Mouse (Mus musculus) olfactory bulb, adult 2 months (tissue): ENCODE data around the gene Olfr1020. TPM values are rescaled to one million over a fixed set of nuclear protein-coding genes. Genes with fewer than 3 reads are reported as not detected.

ENCODE experiments used
- H3K27ac ChIP-seq: fragments of 200-500 bp; 2 replicates; pipeline ENCODE4 v1.5.1; 2012; ENCODE audit warnings: low read depth, low read length; ENCODE audit not compliant: insufficient read depth
- H3K4me1 ChIP-seq: fragments of 200-500 bp; 2 replicates; pipeline ENCODE4 v1.6.1; 2012; ENCODE audit warnings: low read length; ENCODE audit not compliant: control insufficient read depth, insufficient read depth
- H3K4me3 ChIP-seq: fragments of 200-500 bp; 2 replicates; pipeline ENCODE4 v1.5.1; 2012; ENCODE audit warnings: mild to moderate bottlenecking, low read depth, low read length, moderate library complexity; ENCODE audit not compliant: insufficient read depth
- CTCF ChIP-seq: fragments of 200-500 bp; IDR thresholded peaks from 2 replicates; pipeline ENCODE4 v1.5.1; 2012; ENCODE audit warnings: low read depth, mild to moderate bottlenecking, low read length, moderate library complexity; ENCODE audit not compliant: insufficient read depth
- POLR2A ChIP-seq: fragments of 200-500 bp; IDR thresholded peaks from 2 replicates; pipeline ENCODE4 v1.6.1; 2012; ENCODE audit warnings: mild to moderate bottlenecking, low read depth, low read length, moderate library complexity; ENCODE audit not compliant: insufficient read depth
- WGBS: fragments of 180-500 bp; shearing (Covaris S2); methylation state at CpG from one replicate; pipeline ENCODE4 v1.1.7; 2018; 5-methylcytosine and 5-hydroxymethylcytosine counted together
- polyA plus RNA-seq: library from polyadenylated mRNA; stranded (reverse); fragments of >200 nt; gene quantifications from 2 replicates; pipeline ENCODE4 v1.2.4, GENCODE M21; 2012; ENCODE audit warnings: low replicate concordance; ENCODE audit not compliant: missing spikeins, insufficient read depth, insufficient read length

Olfr1020 gene
- polyA plus RNA-seq: not detected in 2 replicates

DNA sequence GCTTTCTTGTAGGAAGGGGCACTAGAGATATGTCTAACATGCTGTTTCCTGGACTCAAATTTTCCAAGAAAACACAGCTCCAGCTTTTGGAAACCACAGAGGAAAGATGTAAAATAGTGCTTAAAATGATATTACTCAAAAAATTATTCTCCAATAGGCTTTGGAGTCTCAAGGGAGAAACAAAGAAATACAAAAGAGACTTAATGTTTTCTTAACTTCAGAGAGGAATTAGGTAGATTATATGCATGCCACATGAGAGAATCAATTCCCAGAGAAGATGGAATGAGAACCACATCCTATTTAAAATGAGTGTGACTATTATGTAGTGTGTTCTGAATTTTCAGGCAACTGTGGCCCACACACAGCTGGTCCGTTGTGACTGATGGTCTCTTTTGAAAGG, at the start of gene Olfr1020:
TSS of gene Olfr1020 (plus strand) at position 301 of the 400 bp plus-strand sequence.
- Histone ChIP-seq H3K4me1 (no peaks in the 10 kb centered on the region), H3K27ac (no peak within 1 kb of the TSS), H3K4me3 (no peak within 1 kb of the TSS)
- TF ChIP-seq CTCF: no peak
- no peak for TF ChIP-seq POLR2A
- 84% methylated on average over 1 of the region's 1 CpGs for WGBS

DNA sequence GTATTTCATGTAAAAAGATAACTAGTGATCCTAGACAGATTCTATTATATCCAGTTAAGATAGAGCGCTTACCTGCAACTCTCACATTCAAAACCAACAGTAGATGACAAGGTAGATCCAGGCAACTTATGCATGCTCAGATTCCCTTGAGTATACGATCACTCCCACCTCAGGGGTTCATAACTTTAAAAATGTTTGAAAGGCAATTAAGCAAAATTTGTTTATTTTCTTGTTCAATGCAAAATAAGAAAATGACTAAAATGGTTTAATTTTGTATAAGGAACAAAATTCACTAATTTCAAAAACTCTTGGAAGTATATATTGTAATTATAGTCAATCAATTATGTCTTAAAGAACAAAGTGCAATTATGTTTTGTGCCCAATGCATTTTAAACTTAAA, 44.4 kb upstream of the Olfr1020 start, which contains the start of gene Olfr1016:
TSS of gene Olfr1016 (minus strand) at position 101 of the 400 bp plus-strand sequence.
- H3K27ac ChIP-seq: no peak within 1 kb of the TSS
- 93% methylated on average over 2 of the region's 2 CpGs for WGBS
- no peak within 1 kb of the TSS for H3K4me3 ChIP-seq
- TF ChIP-seq POLR2A (no peak), CTCF (no peak)
- H3K4me1 ChIP-seq: no peaks in the 10 kb centered on the region

DNA sequence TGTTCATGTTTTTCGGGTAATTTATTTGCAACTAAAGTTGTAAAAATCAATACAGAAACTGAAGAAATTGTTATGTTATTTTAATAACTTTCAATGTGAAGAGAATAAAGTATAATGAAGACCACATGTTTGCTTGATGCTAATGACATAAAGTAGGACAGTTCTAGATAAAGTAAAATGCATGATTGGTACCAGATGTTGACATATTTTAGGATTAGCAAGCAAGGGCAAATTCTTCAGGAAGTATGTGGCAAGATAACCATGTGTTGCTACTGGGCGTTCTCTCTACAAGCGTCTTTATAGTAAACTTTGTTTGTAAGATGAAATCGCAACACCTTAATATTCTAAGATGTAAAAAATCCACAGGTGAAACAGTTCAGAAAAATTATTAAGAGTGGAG, 42.3 kb upstream of the Olfr1020 start:
- TF ChIP-seq POLR2A (no peak), CTCF (no peak)
- 92% methylated on average over 4 of the region's 4 CpGs for WGBS
- no peak overlapping the region for H3K27ac ChIP-seq
- H3K4me1 ChIP-seq: no peaks in the 10 kb centered on the region
- no peak overlapping the region for H3K4me3 ChIP-seq

DNA sequence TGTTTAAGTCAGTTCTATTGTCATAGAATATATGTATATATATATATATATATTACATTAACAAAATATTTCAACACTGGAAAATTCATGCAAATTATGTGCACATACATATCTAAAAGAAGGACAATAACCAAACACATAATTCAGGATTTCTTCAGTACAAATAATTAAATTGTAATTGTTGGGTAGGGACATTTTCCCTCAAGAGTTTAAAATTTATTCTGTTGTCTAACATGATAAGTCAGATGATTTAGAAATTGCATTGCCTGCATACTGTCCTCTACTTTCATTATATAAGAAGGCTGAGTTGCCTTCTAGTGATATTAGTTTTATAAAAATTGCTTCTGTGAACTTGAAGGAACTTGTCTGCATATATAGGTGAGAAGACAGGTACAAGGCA, 28.7 kb upstream of the Olfr1020 start, which contains the start of gene Olfr1018:
TSS of gene Olfr1018 (plus strand) at position 301 of the 400 bp plus-strand sequence.
- TF ChIP-seq CTCF: no peak
- no peak for TF ChIP-seq POLR2A
- no peak within 1 kb of the TSS for H3K27ac ChIP-seq
- no peaks in the 10 kb centered on the region for H3K4me1 ChIP-seq

DNA sequence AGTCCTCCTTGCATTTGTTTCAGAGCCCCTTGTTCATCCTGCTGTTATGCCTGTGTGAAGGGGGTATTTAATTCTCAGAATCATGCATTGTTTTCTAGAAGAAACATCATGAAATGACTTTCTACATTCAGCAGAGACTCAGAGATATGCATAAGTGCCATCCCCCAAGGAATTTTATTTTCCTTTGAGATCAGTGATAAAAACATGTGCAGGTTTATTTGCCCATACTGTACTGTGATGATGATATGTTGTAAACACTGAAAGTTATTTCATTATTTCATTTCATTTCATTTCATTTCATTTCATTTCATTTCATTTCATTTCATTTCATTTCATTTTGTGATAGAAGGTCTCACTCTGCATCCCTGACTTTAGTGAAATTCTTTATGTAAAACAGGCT, 1.4 kb upstream of the Olfr1020 start, which contains the start of gene Olfr1019:
TSS of gene Olfr1019 (minus strand) at position 101 of the 400 bp plus-strand sequence.
- Histone ChIP-seq H3K4me1 (no peaks in the 10 kb centered on the region), H3K27ac (no peak within 1 kb of the TSS), H3K4me3 (no peak within 1 kb of the TSS)
- TF ChIP-seq POLR2A (no peak), CTCF (no peak)

More for the DNA sequence above, 28.7 kb upstream of the Olfr1020 start, which contains the start of gene Olfr1018:
- no peak within 1 kb of the TSS for H3K4me3 ChIP-seq

DNA sequence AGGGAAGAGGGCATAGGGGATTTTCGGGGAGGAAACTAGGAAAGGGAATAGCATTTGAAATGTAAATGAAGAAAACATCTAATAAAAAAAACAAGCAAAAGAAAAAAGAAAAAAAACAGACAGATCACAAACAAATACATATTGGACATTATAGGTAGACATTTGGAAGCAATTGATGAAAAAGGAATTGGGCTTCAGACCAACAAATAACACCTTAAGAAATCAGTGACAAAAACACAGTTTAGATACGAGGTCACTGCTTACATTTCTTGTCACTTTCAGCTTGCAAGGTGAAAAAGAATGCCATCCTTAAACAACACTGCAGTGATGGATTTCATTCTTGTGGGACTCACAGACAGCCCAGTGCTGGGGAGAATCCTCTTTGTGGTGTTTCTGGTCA, 21.5 kb downstream of the Olfr1020 start, which contains the start of gene Olfr1022:
TSS of gene Olfr1022 (plus strand) at position 301 of the 400 bp plus-strand sequence.
- H3K27ac ChIP-seq: no peak within 1 kb of the TSS
- no peak within 1 kb of the TSS for H3K4me3 ChIP-seq
- H3K4me1 ChIP-seq: no peaks in the 10 kb centered on the region
- 45% methylated on average over 2 of the region's 2 CpGs for WGBS
- TF ChIP-seq CTCF (no peak), POLR2A (no peak)

DNA sequence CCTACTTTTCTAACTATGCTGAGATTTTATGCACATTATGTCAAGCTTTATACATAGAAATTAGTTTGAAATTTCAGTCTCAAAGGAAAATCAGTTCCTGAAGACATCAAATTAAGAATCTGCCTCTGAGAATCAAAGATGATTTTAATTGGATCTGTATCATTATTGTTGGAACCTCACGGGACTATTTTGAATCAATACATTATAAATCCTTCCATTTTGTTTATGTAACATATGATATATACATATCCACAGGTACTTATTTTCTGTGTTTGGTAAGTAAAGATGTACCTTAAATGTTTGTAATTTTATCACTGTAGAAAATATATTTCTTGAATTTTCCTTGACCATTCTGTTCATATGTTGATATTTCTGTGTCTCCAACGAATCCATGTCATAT, 38.5 kb downstream of the Olfr1020 start, which contains the start of gene Olfr1023:
TSS of gene Olfr1023 (plus strand) at position 301 of the 400 bp plus-strand sequence.
- Histone ChIP-seq H3K4me1 (no peaks in the 10 kb centered on the region), H3K4me3 (no peak within 1 kb of the TSS), H3K27ac (no peak within 1 kb of the TSS)
- TF ChIP-seq POLR2A: no peak
- TF ChIP-seq CTCF: no peak
- 67% methylated on average over 2 of the region's 2 CpGs for WGBS

Other genes starting within 250 kb of the Olfr1020 start
- not detected in 2 replicates for gene Olfr1000, start 235.1 kb upstream of the Olfr1020 start, polyA plus RNA-seq
- gene Olfr1002, start 196.3 kb upstream of the Olfr1020 start, polyA plus RNA-seq: not detected in 2 replicates
- gene Olfr154, start 182.6 kb upstream of the Olfr1020 start, polyA plus RNA-seq: not detected in 2 replicates
- not detected in 2 replicates for gene Olfr1006, start 168.3 kb upstream of the Olfr1020 start, polyA plus RNA-seq
- not detected in 2 replicates for gene Olfr1008, start 157.6 kb upstream of the Olfr1020 start, polyA plus RNA-seq
- not detected in 2 replicates for gene Olfr1009, start 131.6 kb upstream of the Olfr1020 start, polyA plus RNA-seq
- not detected in 2 replicates for gene Olfr1012, start 84.3 kb upstream of the Olfr1020 start, polyA plus RNA-seq
- gene Olfr1013, start 79.9 kb upstream of the Olfr1020 start, polyA plus RNA-seq: not detected in 2 replicates
- not detected in 2 replicates for gene Olfr1014, start 74.3 kb upstream of the Olfr1020 start, polyA plus RNA-seq
- not detected in 2 replicates for gene Olfr1015, start 65.0 kb upstream of the Olfr1020 start, polyA plus RNA-seq
- gene Olfr1016, start 44.5 kb upstream of the Olfr1020 start, polyA plus RNA-seq: not detected in 2 replicates
- gene Olfr1018, start 28.6 kb upstream of the Olfr1020 start, polyA plus RNA-seq: not detected in 2 replicates
- gene Olfr1019, start 1.5 kb upstream of the Olfr1020 start, polyA plus RNA-seq: not detected in 2 replicates
- not detected in 2 replicates for gene Olfr1022, start 21.6 kb downstream of the Olfr1020 start, polyA plus RNA-seq
- gene Olfr1023, start 38.6 kb downstream of the Olfr1020 start, polyA plus RNA-seq: not detected in 2 replicates
- not detected in 2 replicates for gene Olfr1024, start 58.0 kb downstream of the Olfr1020 start, polyA plus RNA-seq
- gene Olfr1025-ps1, start 68.2 kb downstream of the Olfr1020 start, polyA plus RNA-seq: not detected in 2 replicates
- gene Olfr1026, start 74.5 kb downstream of the Olfr1020 start, polyA plus RNA-seq: not detected in 2 replicates
- gene Olfr1028, start 103.4 kb downstream of the Olfr1020 start, polyA plus RNA-seq: not detected in 2 replicates
- gene Olfr1029, start 126.9 kb downstream of the Olfr1020 start, polyA plus RNA-seq: not detected in 2 replicates
- gene Olfr1030, start 132.2 kb downstream of the Olfr1020 start, polyA plus RNA-seq: not detected in 2 replicates
- not detected in 2 replicates for gene Olfr1031, start 143.3 kb downstream of the Olfr1020 start, polyA plus RNA-seq
- not detected in 2 replicates for gene Olfr1032, start 158.5 kb downstream of the Olfr1020 start, polyA plus RNA-seq
- not detected in 2 replicates for gene Olfr1033, start 173.6 kb downstream of the Olfr1020 start, polyA plus RNA-seq
- not detected in 2 replicates for gene Olfr1034, start 198.8 kb downstream of the Olfr1020 start, polyA plus RNA-seq
- not detected in 2 replicates for gene Olfr1036, start 227.0 kb downstream of the Olfr1020 start, polyA plus RNA-seq
- gene Olfr1037, start 240.4 kb downstream of the Olfr1020 start, polyA plus RNA-seq: not detected in 2 replicates